In genomic region chr5:112391676-112392323, GRCm38 (mm10) we compare ENCODE assay signal across 19 mouse cellular contexts. TPM values are rescaled to one million over a fixed set of nuclear protein-coding genes. Genes with fewer than 3 reads are reported as not detected.
A peak's percentile ranks its signal among the peaks of the same experiment; 100 is the strongest.
DNase-seq lines count a peak whose midpoint lies in the region; ATAC-seq and TF ChIP-seq lines count a peak whose summit lies in the region.
"Had no signal": no experiment of that assay in that cellular context is flagged by ENCODE, and none has a peak within 500 bp of the region (broad histone marks: within the 10 kb centered on the region; RNA-seq: fewer than 3 reads in every experiment).

No protein-coding gene starts in this region.

- H3K4me2 ChIP-seq in hindbrain, embryonic 12.5 days (replicated peaks), result no peak overlapping the region
- no peak overlapping the region for H3K4me2 ChIP-seq in hindbrain, embryonic 11.5 days (replicated peaks; ENCODE audit: low read depth, low read length)
- H3K4me2 ChIP-seq: heart, embryonic 12.5 days; lung, embryonic 14.5 days had no signal

- WGBS in hindbrain, embryonic 12.5 days, result 62% methylated on average over 27 of the region's 27 CpGs
- WGBS in hindbrain, embryonic 11.5 days, result 66% methylated on average over 27 of the region's 27 CpGs
- 74% methylated on average over 27 of the region's 27 CpGs for WGBS in embryonic facial prominence, embryonic 10.5 days

- H3K27me3 ChIP-seq in hindbrain, embryonic 12.5 days, result peaks cover 7% of the 10 kb centered on the region
- H3K27me3 ChIP-seq in hindbrain, embryonic 11.5 days (ENCODE audit: control insufficient read depth, insufficient read depth, low read length), result no peaks in the 10 kb centered on the region
- H3K27me3 ChIP-seq in embryonic facial prominence, embryonic 10.5 days (replicated peaks; ENCODE audit: low read depth, poor library complexity, severe bottlenecking), result peaks cover 37% of the 10 kb centered on the region

- intact Hi-C loops in gastrocnemius, adult 2 months (cut with DNase I), result no loop called here

- no peaks in the 10 kb centered on the region for H3K9me3 ChIP-seq in hindbrain, embryonic 12.5 days (replicated peaks)
- H3K9me3 ChIP-seq in hindbrain, embryonic 11.5 days (ENCODE audit: control insufficient read depth, low read length), result no peaks in the 10 kb centered on the region
- H3K9me3 ChIP-seq in embryonic facial prominence, embryonic 10.5 days, result no peaks in the 10 kb centered on the region
- H3K9me3 ChIP-seq: heart, embryonic 12.5 days had no signal

- no peak overlapping the region for H3K27ac ChIP-seq in hindbrain, embryonic 12.5 days
- H3K27ac ChIP-seq in hindbrain, embryonic 11.5 days (ENCODE audit: low read depth, low read length), result no peak overlapping the region
- H3K27ac ChIP-seq in embryonic facial prominence, embryonic 10.5 days (replicated peaks), result no peak overlapping the region
- no peak overlapping the region for H3K27ac ChIP-seq in gastrocnemius, adult 2 months

- DNase-seq in hindbrain, embryonic 11.5 days (ENCODE audit: low spot score), result no peak
- peak; percentile 20 to 21 for DNase-seq in right cerebral cortex, adult 2 months (ENCODE audit: low spot score in 2 of 2)
- no peak for DNase-seq in right cerebral cortex, adult 18-20 months
- peak; percentile 13 for DNase-seq in WW6 (ENCODE audit: low read depth, low spot score)
- DNase-seq in embryonic facial prominence, embryonic 10.5 days (ENCODE audit: low spot score), result no peak
- DNase-seq in gastrocnemius, adult 2 months, result no peak
- DNase-seq: gastrocnemius, postnatal 36 days; kidney, adult 2 months; kidney, postnatal 4 days; lung, embryonic 14.5 days; thymus, adult 18-20 months had no signal

- H3K36me3 ChIP-seq in hindbrain, embryonic 12.5 days, result peaks cover 25% of the 10 kb centered on the region
- H3K36me3 ChIP-seq in hindbrain, embryonic 11.5 days (ENCODE audit: control insufficient read depth, insufficient read depth, low read length), result no peaks in the 10 kb centered on the region
- H3K36me3 ChIP-seq in embryonic facial prominence, embryonic 10.5 days (replicated peaks), result peaks cover 50% of the 10 kb centered on the region
- H3K36me3 ChIP-seq: heart, embryonic 12.5 days had no signal

- peak overlapping the region; percentile 0; the same call in 1 of the 2 replicates for H3K9ac ChIP-seq in hindbrain, embryonic 12.5 days
- H3K9ac ChIP-seq in hindbrain, embryonic 11.5 days (ENCODE audit: low read depth, low read length), result no peak overlapping the region
- H3K9ac ChIP-seq: heart, embryonic 12.5 days; lung, embryonic 14.5 days had no signal

- peaks cover 39% of the 10 kb centered on the region for H3K4me1 ChIP-seq in hindbrain, embryonic 12.5 days
- peaks cover 2% of the 10 kb centered on the region for H3K4me1 ChIP-seq in hindbrain, embryonic 11.5 days (replicated peaks; ENCODE audit: control insufficient read depth, insufficient read depth, low read length)
- H3K4me1 ChIP-seq in embryonic facial prominence, embryonic 10.5 days, result peaks cover 54% of the 10 kb centered on the region

- no peak overlapping the region for H3K4me3 ChIP-seq in hindbrain, embryonic 12.5 days
- no peak overlapping the region for H3K4me3 ChIP-seq in hindbrain, embryonic 11.5 days (ENCODE audit: low read depth, low read length)
- H3K4me3 ChIP-seq in embryonic facial prominence, embryonic 10.5 days, result no peak overlapping the region
- no peak overlapping the region for H3K4me3 ChIP-seq in gastrocnemius, adult 2 months
- H3K4me3 ChIP-seq: heart, embryonic 12.5 days had no signal

- no peak for ATAC-seq in hindbrain, embryonic 12.5 days (ENCODE audit: low FRiP score)
- no peak for ATAC-seq in hindbrain, embryonic 11.5 days (ENCODE audit: low FRiP score)

- TF ChIP-seq CTCF in gastrocnemius, adult 2 months (IDR thresholded peaks at IDR 0.05), result no peak

RNA-seq across cellular contexts. Expression of gene Asphd2, which starts 2.9 kb away (rescaled TPM):
- polyA plus RNA-seq in hindbrain, embryonic 12.5 days (2016; fragmentation: Nextera tagmentation; extraction: Ambion mirVana), result 60.7 and 66.1 TPM in 2 replicates
- polyA plus RNA-seq in hindbrain, embryonic 11.5 days (2014; fragmentation: Nextera tagmentation; extraction: Ambion mirVana), result 26.0 and 41.6 TPM in 2 replicates
- polyA plus RNA-seq in embryonic facial prominence, embryonic 10.5 days (2016; fragmentation: Nextera tagmentation; extraction: Ambion mirVana), result 23.7 and 27.3 TPM in 2 replicates
- total RNA-seq in gastrocnemius, adult 2 months (2021), result under 1 TPM; 0.17 to 0.18 TPM
- total RNA-seq: hematopoietic stem cell, adult 5-6 weeks; liver, adult 2 months; megakaryocyte progenitor cell, adult 5-6 weeks had no signal
- polyA plus RNA-seq: liver, adult 2 months had no signal

RNA-seq across cellular contexts. Expression of gene Gm6583, which starts 36.0 kb away (rescaled TPM):
- polyA plus RNA-seq in hindbrain, embryonic 12.5 days (2016; fragmentation: Nextera tagmentation; extraction: Ambion mirVana), result 0.26 and 0.27 TPM in 2 replicates
- 0.13 and 0.26 TPM in 2 replicates for polyA plus RNA-seq in hindbrain, embryonic 11.5 days (2014; fragmentation: Nextera tagmentation; extraction: Ambion mirVana)
- 0.28 and 0.30 TPM in 2 replicates for polyA plus RNA-seq in embryonic facial prominence, embryonic 10.5 days (2016; fragmentation: Nextera tagmentation; extraction: Ambion mirVana)
- total RNA-seq in gastrocnemius, adult 2 months (2021), result not detected
- total RNA-seq: gastrocnemius, postnatal 36 days; hematopoietic stem cell, adult 5-6 weeks; megakaryocyte progenitor cell, adult 5-6 weeks had no signal
- polyA plus RNA-seq: kidney, adult 2 months; liver, adult 2 months had no signal

RNA-seq across cellular contexts. Expression of gene Hps4, which starts 48.9 kb away (rescaled TPM):
- 35.4 and 37.1 TPM in 2 replicates for polyA plus RNA-seq in hindbrain, embryonic 12.5 days (2016; fragmentation: Nextera tagmentation; extraction: Ambion mirVana)
- 29.8 and 30.0 TPM in 2 replicates for polyA plus RNA-seq in hindbrain, embryonic 11.5 days (2014; fragmentation: Nextera tagmentation; extraction: Ambion mirVana)
- 36.1 and 36.9 TPM in 2 replicates for polyA plus RNA-seq in embryonic facial prominence, embryonic 10.5 days (2016; fragmentation: Nextera tagmentation; extraction: Ambion mirVana)
- 1 to 10 TPM; 4.3 to 6.3 TPM for total RNA-seq in gastrocnemius, adult 2 months (2021)

RNA-seq across cellular contexts. Expression of gene Srrd, which starts 49.0 kb away (rescaled TPM):
- polyA plus RNA-seq in hindbrain, embryonic 12.5 days (2016; fragmentation: Nextera tagmentation; extraction: Ambion mirVana), result 46.9 and 47.6 TPM in 2 replicates
- polyA plus RNA-seq in hindbrain, embryonic 11.5 days (2014; fragmentation: Nextera tagmentation; extraction: Ambion mirVana), result 49.8 and 50.5 TPM in 2 replicates
- polyA plus RNA-seq in embryonic facial prominence, embryonic 10.5 days (2016; fragmentation: Nextera tagmentation; extraction: Ambion mirVana), result 48.2 and 51.6 TPM in 2 replicates
- total RNA-seq in gastrocnemius, adult 2 months (2021), result 1 to 10 TPM; 4.2 to 5.6 TPM

RNA-seq across cellular contexts. Expression of gene Gm6588, which starts 57.4 kb away (rescaled TPM):
- polyA plus RNA-seq in hindbrain, embryonic 12.5 days (2016; fragmentation: Nextera tagmentation; extraction: Ambion mirVana), result 0.37 and 0.64 TPM in 2 replicates
- 0.14 and 0.28 TPM in 2 replicates for polyA plus RNA-seq in hindbrain, embryonic 11.5 days (2014; fragmentation: Nextera tagmentation; extraction: Ambion mirVana)
- polyA plus RNA-seq in embryonic facial prominence, embryonic 10.5 days (2016; fragmentation: Nextera tagmentation; extraction: Ambion mirVana), result not detected in 2 replicates
- total RNA-seq in gastrocnemius, adult 2 months (2021), result not detected
- total RNA-seq: gastrocnemius, postnatal 36 days; hematopoietic stem cell, adult 5-6 weeks; left cerebral cortex, adult 8-10 months; liver, adult 2 months; megakaryocyte progenitor cell, adult 5-6 weeks; MEL had no signal
- polyA plus RNA-seq: cortical plate, adult 2 months; heart, embryonic 12.5 days; kidney, adult 2 months; liver, adult 2 months; lung, embryonic 14.5 days had no signal

Comparison
In these comparisons a context has a peak if more than half of its experiments do, and no peak if none do; other contexts are left out.
1. DNase-seq: peak in right cerebral cortex, adult 2 months (2 of 2) and WW6 (single experiment); none in hindbrain, embryonic 11.5 days (single experiment), right cerebral cortex, adult 18-20 months (single experiment), embryonic facial prominence, embryonic 10.5 days (single experiment) and gastrocnemius, adult 2 months (single experiment).